Mouse (Mus musculus) cerebellum, adult 8-10 months (tissue): Measurements from ENCODE around the gene Gstt1.
A peak's percentile ranks its signal among the peaks of the same experiment; 100 is the strongest.
"Not testable (repeated sequence)": the region's sequence is repeated elsewhere in the genome, so short reads cannot be mapped to it uniquely, and the experiment has no call there.

Experiments used
- DNase-seq: peaks from one replicate; pipeline ENCODE4 v3.0.0; 2022

Gstt1 gene

GRCm38 (mm10) chr10:75797619-75798175, 687 bp downstream of the Gstt1 start:
- DNase-seq = peak; percentile 73

GRCm38 (mm10) chr10:75796731-75797516, 1.5 kb downstream of the Gstt1 start:
- DNase-seq = peak; percentile 42

GRCm38 (mm10) chr10:75794880-75795279, 3.5 kb downstream of the Gstt1 start:
- DNase-seq = no peak

- no peak for DNase-seq
Observed at GRCm38 (mm10) chr10:75790773-75791172, 7.6 kb downstream of the Gstt1 start.

- DNase-seq = no peak
Observed at GRCm38 (mm10) chr10:75789841-75790240, 8.5 kb downstream of the Gstt1 start.

DNA sequence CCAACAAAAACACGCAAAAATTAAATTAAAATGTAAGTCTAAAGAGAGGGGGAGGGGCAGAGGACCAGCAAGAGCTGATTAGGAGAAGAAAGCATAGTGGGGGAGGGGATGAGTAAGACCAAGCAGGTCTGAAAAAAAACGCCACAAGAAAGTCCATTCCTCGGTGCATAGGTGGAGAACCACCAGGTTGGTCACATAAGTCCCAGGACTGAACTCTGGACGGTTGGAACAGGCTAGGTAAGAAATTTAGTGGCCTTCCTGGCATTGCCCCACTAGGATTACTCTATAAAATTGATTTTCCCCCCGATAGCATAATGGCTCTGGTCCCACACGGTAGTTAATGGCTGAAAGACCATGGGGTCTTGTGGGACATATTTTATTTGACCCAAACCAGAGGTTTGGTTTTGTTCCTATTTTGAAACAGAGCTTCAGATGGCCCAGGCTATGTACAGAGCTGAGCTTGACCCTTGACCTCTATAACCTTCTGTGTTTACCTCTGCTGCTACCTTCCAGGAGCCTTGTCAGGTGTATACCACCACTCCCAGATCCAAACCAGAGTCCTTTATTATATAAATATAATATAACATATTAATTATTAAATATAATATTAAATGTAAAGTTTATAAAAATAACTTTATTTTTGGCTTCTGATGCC, 9.2 kb downstream of the Gstt1 start:
- DNase-seq = no peak

DNA sequence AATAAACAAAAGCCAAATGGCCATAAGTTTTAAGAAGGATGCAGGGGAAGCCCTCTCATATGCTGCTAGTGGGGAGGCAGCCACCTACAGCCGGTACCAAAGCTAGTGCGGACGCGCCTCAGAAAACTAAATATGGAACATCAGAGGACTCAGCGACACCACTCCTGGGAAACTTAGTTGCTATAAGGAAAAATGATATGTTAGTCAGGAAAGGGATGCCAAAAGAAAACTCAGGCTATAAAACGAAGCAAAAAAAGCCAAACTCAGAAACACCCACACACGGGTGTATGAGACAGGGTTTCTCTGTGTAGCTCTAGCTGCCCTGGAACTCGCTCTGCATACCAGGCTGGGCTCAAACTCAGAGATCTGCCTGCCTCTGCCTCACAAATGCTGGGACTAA, 10.1 kb downstream of the Gstt1 start:
- no peak for DNase-seq

- DNase-seq = no peak
Observed at GRCm38 (mm10) chr10:75785442-75785841, 12.9 kb downstream of the Gstt1 start.

DNA sequence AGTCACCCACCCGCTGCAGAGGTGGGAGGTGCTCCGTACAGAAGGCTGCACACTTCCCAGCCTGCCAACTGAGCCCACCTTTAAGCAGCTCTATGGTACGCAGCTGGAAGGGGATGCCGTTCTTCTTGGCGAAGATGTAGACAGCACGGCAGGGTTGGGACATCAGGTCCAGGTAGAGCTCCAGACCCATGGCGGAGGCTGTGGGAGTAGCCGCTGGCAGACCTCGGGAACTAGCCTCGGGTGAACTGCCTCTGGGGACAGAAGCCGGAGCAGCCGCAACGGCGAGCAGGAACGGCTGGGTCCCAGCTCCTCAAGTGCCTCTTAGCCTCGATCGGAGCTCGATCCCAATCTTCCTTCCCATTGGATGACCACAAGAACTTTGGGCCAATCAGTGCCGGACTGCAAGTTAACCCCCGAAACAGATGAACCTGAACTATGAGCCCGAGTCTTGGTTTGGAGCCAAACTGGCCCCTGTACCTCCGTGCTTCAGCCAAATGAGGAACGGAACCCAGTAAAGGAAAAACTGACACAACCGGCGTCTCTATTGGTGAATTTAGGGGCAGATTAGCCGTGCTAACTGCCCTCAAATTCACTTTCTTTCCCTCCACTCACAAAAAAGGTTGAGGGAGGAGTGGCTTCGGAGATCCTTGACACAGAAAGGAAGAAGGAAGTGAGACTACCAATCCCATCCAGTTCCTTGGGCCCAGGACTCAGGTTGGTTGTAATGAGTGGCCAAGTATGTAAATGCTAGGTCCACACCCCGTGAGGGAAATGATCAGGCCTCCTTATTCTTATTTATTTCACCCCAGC, 17.4 kb downstream of the Gstt1 start, which contains the start of the genes Gm20441 and Gstt3:
TSS of gene Gm20441 (minus strand) at position 186 of the 810 bp plus-strand sequence.
TSS of gene Gstt3 (minus strand) at position 646 of the 810 bp plus-strand sequence.
- no peak for DNase-seq

GRCm38 (mm10) chr10:75779206-75780174, 18.9 kb downstream of the Gstt1 start:
- no peak for DNase-seq

- DNase-seq = no peak
Observed at GRCm38 (mm10) chr10:75777885-75778284, 20.5 kb downstream of the Gstt1 start.

DNA sequence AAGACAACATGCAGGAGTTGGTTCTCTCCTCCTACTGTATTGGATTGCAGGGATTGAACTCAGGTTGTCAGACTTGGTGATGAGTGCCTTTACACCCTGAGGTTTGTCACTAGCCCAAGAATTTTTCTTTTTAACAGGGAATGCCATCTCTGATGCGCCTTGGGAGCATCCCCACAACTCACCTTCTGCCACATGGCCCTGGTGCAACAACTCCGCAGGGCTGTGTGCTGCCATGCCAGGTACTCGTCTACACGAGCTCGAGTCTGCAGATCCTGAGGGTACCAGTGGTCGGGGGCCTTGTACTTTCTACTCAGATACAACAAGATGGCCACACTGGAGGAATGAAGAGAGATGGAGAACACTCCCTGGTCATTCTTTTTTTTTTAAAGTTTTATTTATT, 21.8 kb downstream of the Gstt1 start:
- DNase-seq = no peak

- no peak for DNase-seq
Observed at GRCm38 (mm10) chr10:75774587-75774986, 23.8 kb downstream of the Gstt1 start.

DNA sequence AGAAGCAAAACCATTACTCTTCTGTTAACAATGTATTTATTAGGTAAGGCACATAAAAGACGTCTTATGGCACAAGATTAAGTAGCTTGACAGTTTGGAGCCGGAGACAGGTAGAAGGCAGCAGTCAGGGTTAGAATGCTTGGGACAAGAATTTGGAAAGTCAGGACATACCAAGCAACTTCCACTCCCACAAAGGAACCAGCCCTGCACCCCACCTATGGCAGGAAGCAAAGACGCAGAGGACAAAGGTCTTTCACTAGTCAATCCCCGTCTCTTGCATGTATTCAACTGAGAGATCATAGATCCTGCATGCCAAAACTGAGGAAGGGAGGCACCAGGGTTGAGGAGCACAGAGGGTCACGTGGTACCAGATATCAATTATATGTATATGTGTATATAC, 24.3 kb downstream of the Gstt1 start:
- DNase-seq = no peak

GRCm38 (mm10) chr10:75772795-75773664, 25.4 kb downstream of the Gstt1 start, which contains the start of gene Ddt:
TSS of gene Ddt (minus strand) at chr10:75773414.
- peak; percentile 82 for DNase-seq

- DNase-seq = not testable (repeated sequence)
Observed at GRCm38 (mm10) chr10:75767756-75768155, 30.6 kb downstream of the Gstt1 start.

DNA sequence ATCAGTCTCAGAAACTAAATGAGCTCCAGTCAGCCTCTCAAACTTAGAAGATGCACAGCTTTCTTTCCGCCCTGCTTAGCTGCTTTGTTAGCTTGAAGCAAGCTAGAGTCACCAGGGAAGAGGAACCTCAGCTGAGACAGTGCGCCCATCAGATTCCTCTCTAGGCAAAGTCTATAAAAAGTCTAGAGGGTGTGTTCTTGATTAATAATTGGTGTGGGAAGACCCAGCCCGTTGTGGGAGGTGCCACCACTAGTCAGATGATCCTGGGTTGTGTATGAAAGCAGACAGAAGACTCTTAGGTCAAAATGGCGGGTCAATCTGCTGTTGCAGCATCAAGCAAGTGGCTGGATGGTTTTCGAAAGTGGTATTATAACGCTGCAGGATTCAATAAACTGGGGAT, 31.5 kb downstream of the Gstt1 start:
- DNase-seq = no peak

DNA sequence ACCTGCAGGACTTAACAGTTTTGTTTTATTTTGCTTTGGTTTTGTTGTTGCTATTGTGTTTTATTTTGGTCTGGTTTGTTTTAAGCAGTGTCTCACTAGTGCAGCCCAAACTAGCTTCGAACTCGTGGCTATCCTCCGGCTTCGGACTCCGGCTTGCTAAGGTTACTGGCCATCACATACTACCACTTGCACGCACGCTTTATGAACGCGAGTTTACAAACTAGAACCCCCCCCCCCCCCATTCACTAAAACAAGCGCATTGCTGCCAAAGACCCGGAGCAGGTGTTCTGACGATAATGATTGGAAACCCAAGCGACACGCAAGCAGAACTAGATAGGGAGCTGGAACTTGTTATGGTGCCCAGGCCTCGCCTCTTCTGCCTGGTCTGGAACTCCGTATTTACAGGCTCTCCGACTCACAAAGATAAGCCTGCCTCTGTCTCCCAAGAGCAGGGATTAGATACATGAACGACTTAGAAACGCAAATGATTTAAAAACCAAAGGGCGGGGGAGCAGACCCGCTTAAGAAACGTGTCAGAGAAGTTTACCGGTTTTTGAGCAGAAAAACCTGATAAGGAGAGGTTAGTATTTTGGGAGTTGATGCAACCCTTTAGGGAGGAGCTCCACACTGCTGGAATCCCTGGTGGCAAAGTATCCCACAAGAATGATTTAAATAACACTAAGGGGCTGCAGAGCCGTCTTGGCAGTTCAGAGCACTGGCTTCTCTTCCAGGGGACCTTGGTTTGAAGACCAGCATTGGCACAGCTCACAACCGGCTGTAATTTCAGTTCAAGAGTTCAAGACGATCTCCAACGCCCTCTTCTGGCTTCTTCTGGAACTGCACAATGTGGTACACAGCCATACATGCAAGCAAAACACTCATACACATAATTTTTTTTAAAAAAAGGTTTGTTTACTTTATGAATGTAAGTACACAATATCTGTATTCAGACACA, 33.6 kb downstream of the Gstt1 start:
- DNase-seq = peak; percentile 69
